16 mouse cellular contexts compared by ENCODE assay signal in the genomic region with DNA sequence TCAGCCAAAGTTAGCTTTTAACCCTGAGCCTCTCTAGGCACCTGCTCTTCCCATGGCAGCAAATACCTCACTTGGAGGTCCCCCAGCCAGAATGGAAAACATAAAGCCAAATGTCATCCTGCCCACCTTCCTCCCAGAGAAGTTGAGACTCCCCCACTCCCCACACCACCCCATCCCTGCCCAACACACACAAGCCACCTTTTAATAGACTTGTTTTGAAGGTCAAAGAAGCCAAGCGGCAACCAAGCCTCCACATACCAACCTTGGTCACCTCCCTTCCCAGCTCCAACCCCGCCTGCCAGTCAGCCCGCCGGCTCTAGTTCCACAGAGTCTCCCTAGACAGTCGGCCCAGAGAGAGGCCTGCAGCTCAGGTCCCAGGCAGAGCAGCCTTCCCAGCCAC. TPM values are rescaled to one million over a fixed set of nuclear protein-coding genes. Genes with fewer than 3 reads are reported as not detected.
DNase-seq lines count a peak whose midpoint lies in the region; ATAC-seq and TF ChIP-seq lines count a peak whose summit lies in the region.
"Had no signal": no experiment of that assay in that cellular context is flagged by ENCODE, and none has a peak within 500 bp of the region (broad histone marks: within the 10 kb centered on the region; RNA-seq: fewer than 3 reads in every experiment).

No protein-coding gene starts in this region.

- peak overlapping the region; percentile 9; the same call in 1 of the 2 replicates for H3K4me2 ChIP-seq in lung, embryonic 16.5 days (ENCODE audit: low read depth, low read length)
- H3K4me2 ChIP-seq: forebrain, embryonic 12.5 days; hindbrain, embryonic 15.5 days; limb, embryonic 13.5 days had no signal

- no peak overlapping the region for H3K9ac ChIP-seq in heart, adult 2 months (ENCODE audit: low read depth, low read length)
- peak overlapping the region; percentile 26; the same call in 1 of the 2 replicates for H3K9ac ChIP-seq in lung, embryonic 16.5 days (ENCODE audit: low read length)
- H3K9ac ChIP-seq: forebrain, embryonic 12.5 days; hindbrain, embryonic 15.5 days; limb, embryonic 13.5 days had no signal

- WGBS in heart, adult 2 months = 47% methylated on average over 5 of the region's 5 CpGs
- 55% methylated on average over 5 of the region's 5 CpGs for WGBS in lung, embryonic 16.5 days

- H3K79me2 ChIP-seq in heart, adult 2 months (replicated peaks; ENCODE audit: control insufficient read depth, insufficient read depth, low read length) = no peaks in the 10 kb centered on the region; the same call in 1 of the 2 replicates

- H3K9me3 ChIP-seq in lung, embryonic 16.5 days (ENCODE audit: control insufficient read depth, low read length) = no peaks in the 10 kb centered on the region
- H3K9me3 ChIP-seq: forebrain, embryonic 12.5 days; hindbrain, embryonic 15.5 days; limb, embryonic 13.5 days had no signal

- no peak overlapping the region for H3K27ac ChIP-seq in heart, adult 2 months
- peak overlapping the region; percentile 83 for H3K27ac ChIP-seq in lung, embryonic 16.5 days (ENCODE audit: low read length)
- H3K27ac ChIP-seq: forebrain, embryonic 12.5 days; hindbrain, embryonic 15.5 days; left cerebral cortex, adult 2 months; limb, embryonic 13.5 days had no signal

- intact Hi-C loops in heart, adult 2 months (cut with DNase I) = no loop called here

- no peak for TF ChIP-seq CTCF in heart, adult 2 months (IDR thresholded peaks at IDR 0.05)

- no peak for ATAC-seq in lung, embryonic 16.5 days (ENCODE audit: low read depth)
- no peak for ATAC-seq in megakaryocyte-erythroid progenitor cell, adult 5-6 weeks (replicated peaks; ENCODE audit: low FRiP score, low TSS enrichment, poor library complexity, severe bottlenecking)

- peak; percentile 89 for DNase-seq in heart, adult 11 months
- no peak for DNase-seq in heart, adult 2 months
- no peak for DNase-seq in lung, postnatal 10 days
- peak; percentile 68 for DNase-seq in kidney, adult 18-20 months
- DNase-seq in kidney, postnatal 36 days = peak; percentile 66 to 67
- no peak for DNase-seq in right cerebral cortex, postnatal 10 days (ENCODE audit: low spot score in 2 of 2)
- DNase-seq: cerebellum, adult 9-10 months; midbrain, embryonic 14.5 days had no signal

- H3K4me3 ChIP-seq in heart, adult 2 months = no peak overlapping the region
- no peak overlapping the region for H3K4me3 ChIP-seq in lung, embryonic 16.5 days (ENCODE audit: low read length)
- H3K4me3 ChIP-seq: forebrain, embryonic 12.5 days; hindbrain, embryonic 15.5 days; left cerebral cortex, adult 2 months; limb, embryonic 13.5 days had no signal

- H3K36me3 ChIP-seq in heart, adult 2 months (ENCODE audit: control insufficient read depth, insufficient read depth, low read length) = peaks cover 2% of the 10 kb centered on the region
- peaks cover 19% of the 10 kb centered on the region for H3K36me3 ChIP-seq in lung, embryonic 16.5 days (ENCODE audit: control insufficient read depth, insufficient read depth, low read length)
- H3K36me3 ChIP-seq: forebrain, embryonic 12.5 days; hindbrain, embryonic 15.5 days had no signal

- H3K27me3 ChIP-seq in heart, adult 2 months (ENCODE audit: control insufficient read depth, insufficient read depth, low read length) = no peaks in the 10 kb centered on the region
- no peaks in the 10 kb centered on the region for H3K27me3 ChIP-seq in lung, embryonic 16.5 days (ENCODE audit: control insufficient read depth, insufficient read depth, low read depth, low read length)
- H3K27me3 ChIP-seq: hindbrain, embryonic 15.5 days had no signal

- no peak for TF ChIP-seq POLR2A in heart, adult 2 months (IDR thresholded peaks at IDR 0.05; ENCODE audit: insufficient read depth, low read depth, low read length)

- peaks cover 14% of the 10 kb centered on the region for H3K4me1 ChIP-seq in heart, adult 2 months (ENCODE audit: control insufficient read depth, insufficient read depth, low read length)
- H3K4me1 ChIP-seq in lung, embryonic 16.5 days (replicated peaks; ENCODE audit: control insufficient read depth, insufficient read depth, low read length) = peaks cover 60% of the 10 kb centered on the region
- H3K4me1 ChIP-seq: forebrain, embryonic 12.5 days; hindbrain, embryonic 15.5 days had no signal

- TF ChIP-seq EP300 in heart, adult 2 months (IDR thresholded peaks at IDR 0.05; ENCODE audit: insufficient read depth, low read depth, low read length) = no peak

RNA-seq across cellular contexts. Expression of a gene that starts 9.5 kb away (rescaled TPM):
- 10 to 100 TPM; 13.1 to 14.3 TPM for total RNA-seq in heart, adult 2 months (2021)
- polyA plus RNA-seq in heart, adult 2 months (2012; rRNA removed) = 12.7 and 18.9 TPM in 2 replicates
- polyA plus RNA-seq in lung, embryonic 16.5 days (2015; fragmentation: Nextera tagmentation; extraction: Ambion mirVana) = 133 and 136 TPM in 2 replicates
- 0.50 and 0.52 TPM in 2 replicates for total RNA-seq in megakaryocyte-erythroid progenitor cell, adult 5-6 weeks (2014; fragmentation: Nextera tagmentation)
- 0.11 TPM in 1 of 2 replicates, not detected in the other for total RNA-seq in megakaryocyte-erythroid progenitor cell, adult 5-6 weeks (2017)

RNA-seq across cellular contexts. Expression of a gene that starts 33.3 kb away (rescaled TPM):
- not detected for total RNA-seq in heart, adult 2 months (2021)
- polyA plus RNA-seq in heart, adult 2 months (2012; rRNA removed) = 0.20 TPM in 1 of 2 replicates, not detected in the other
- 0.19 TPM in 1 of 2 replicates, not detected in the other for polyA plus RNA-seq in lung, embryonic 16.5 days (2015; fragmentation: Nextera tagmentation; extraction: Ambion mirVana)
- not detected in 2 replicates for total RNA-seq in megakaryocyte-erythroid progenitor cell, adult 5-6 weeks (2014; fragmentation: Nextera tagmentation)
- not detected in 2 replicates for total RNA-seq in megakaryocyte-erythroid progenitor cell, adult 5-6 weeks (2017)
- total RNA-seq: MEL had no signal
- polyA plus RNA-seq: embryonic facial prominence, embryonic 11.5 days; forebrain, embryonic 12.5 days; hindbrain, embryonic 15.5 days; midbrain, embryonic 14.5 days had no signal

RNA-seq across cellular contexts. Expression of a gene that starts 39.1 kb away (rescaled TPM):
- 10 to 100 TPM; 42.7 to 46.1 TPM for total RNA-seq in heart, adult 2 months (2021)
- 21.8 and 30.6 TPM in 2 replicates for polyA plus RNA-seq in heart, adult 2 months (2012; rRNA removed)
- 106 and 126 TPM in 2 replicates for polyA plus RNA-seq in lung, embryonic 16.5 days (2015; fragmentation: Nextera tagmentation; extraction: Ambion mirVana)
- total RNA-seq in megakaryocyte-erythroid progenitor cell, adult 5-6 weeks (2014; fragmentation: Nextera tagmentation) = 215 and 248 TPM in 2 replicates
- 185 and 248 TPM in 2 replicates for total RNA-seq in megakaryocyte-erythroid progenitor cell, adult 5-6 weeks (2017)

RNA-seq across cellular contexts. Expression of a gene that starts 39.8 kb away (rescaled TPM):
- not detected for total RNA-seq in heart, adult 2 months (2021)
- polyA plus RNA-seq in heart, adult 2 months (2012; rRNA removed) = 0.49 TPM in 1 of 2 replicates, not detected in the other
- polyA plus RNA-seq in lung, embryonic 16.5 days (2015; fragmentation: Nextera tagmentation; extraction: Ambion mirVana) = 17.8 and 22.4 TPM in 2 replicates
- not detected in 2 replicates for total RNA-seq in megakaryocyte-erythroid progenitor cell, adult 5-6 weeks (2014; fragmentation: Nextera tagmentation)
- not detected in 2 replicates for total RNA-seq in megakaryocyte-erythroid progenitor cell, adult 5-6 weeks (2017)
- total RNA-seq: MEL had no signal

Comparison
In these comparisons a context has a peak if more than half of its experiments do, and no peak if none do; other contexts are left out.
1. DNase-seq: peak in heart, adult 11 months (single experiment), kidney, adult 18-20 months (single experiment) and kidney, postnatal 36 days (2 of 2); none in heart, adult 2 months (0 of 2), lung, postnatal 10 days (single experiment) and right cerebral cortex, postnatal 10 days (0 of 2).
2. RNA of a gene that starts 9.5 kb away (total RNA-seq): 13.1 to 14.3 TPM in heart, adult 2 months; 0.11 to 0.52 TPM in megakaryocyte-erythroid progenitor cell, adult 5-6 weeks; every median in the first group is over 4 times any median in the second.